Mouse (Mus musculus) kidney, postnatal 25 days (tissue): ENCODE results near the gene AB124611.
"Not testable (repeated sequence)": the region's sequence is repeated elsewhere in the genome, so short reads cannot be mapped to it uniquely, and the experiment has no call there.

ENCODE experiments used
- DNase-seq, 2 experiments: peaks; one replicate each; pipeline ENCODE4 v3.0.0; 2021; ENCODE audit warnings: mixed read lengths in 2 of 2

Gene AB124611

GRCm38 (mm10) chr9:21565004-21565586, 39.1 kb downstream of the AB124611 start:
- no peak for DNase-seq

GRCm38 (mm10) chr9:21566538-21566937, 40.6 kb downstream of the AB124611 start:
- no peak for DNase-seq

- peak in 1 of 2 experiments; percentile 4 for DNase-seq
Measured at GRCm38 (mm10) chr9:21567051-21567450, 41.1 kb downstream of the AB124611 start.

GRCm38 (mm10) chr9:21568657-21569255, 42.8 kb downstream of the AB124611 start:
- peak in 1 of 2 experiments; percentile 30 for DNase-seq

- peak in 1 of 2 experiments; percentile 13 for DNase-seq
Measured at GRCm38 (mm10) chr9:21574012-21574801, 48.2 kb downstream of the AB124611 start.

GRCm38 (mm10) chr9:21575253-21575652, 49.3 kb downstream of the AB124611 start:
- no peak for DNase-seq

- DNase-seq: no peak
Measured at GRCm38 (mm10) chr9:21576286-21576685, 50.3 kb downstream of the AB124611 start.

- DNase-seq: no peak
Measured at GRCm38 (mm10) chr9:21578226-21578625, 52.2 kb downstream of the AB124611 start.

- no peak for DNase-seq
Measured at GRCm38 (mm10) chr9:21585401-21585800, 59.4 kb downstream of the AB124611 start.

- DNase-seq: no peak
Measured at GRCm38 (mm10) chr9:21587678-21588349, 61.8 kb downstream of the AB124611 start.

- peak in 1 of 2 experiments; percentile 57 for DNase-seq
Measured at GRCm38 (mm10) chr9:21588350-21588749, 62.4 kb downstream of the AB124611 start.

- no peak for DNase-seq
Measured at GRCm38 (mm10) chr9:21589538-21589937, 63.6 kb downstream of the AB124611 start.

GRCm38 (mm10) chr9:21591127-21591830, 65.3 kb downstream of the AB124611 start:
- no peak for DNase-seq

GRCm38 (mm10) chr9:21591831-21592702, 66.1 kb downstream of the AB124611 start:
- DNase-seq: no peak

- peak; percentile 92 to 94 for DNase-seq
Measured at GRCm38 (mm10) chr9:21592703-21593121, 66.7 kb downstream of the AB124611 start, which contains the start of the genes Timm29 and Yipf2. TSS of gene Timm29 (plus strand) at chr9:21592722. TSS of gene Yipf2 (minus strand) at chr9:21592828.

GRCm38 (mm10) chr9:21593122-21593721, 67.2 kb downstream of the AB124611 start:
- DNase-seq: peak; percentile 50 to 78

- DNase-seq: not testable (repeated sequence)
Measured at GRCm38 (mm10) chr9:21594350-21594749, 68.4 kb downstream of the AB124611 start.

GRCm38 (mm10) chr9:21594838-21595237, 68.9 kb downstream of the AB124611 start:
- no peak for DNase-seq
